Mouse (Mus musculus): ENCODE measurements around the gene Prdm1.

DNA sequence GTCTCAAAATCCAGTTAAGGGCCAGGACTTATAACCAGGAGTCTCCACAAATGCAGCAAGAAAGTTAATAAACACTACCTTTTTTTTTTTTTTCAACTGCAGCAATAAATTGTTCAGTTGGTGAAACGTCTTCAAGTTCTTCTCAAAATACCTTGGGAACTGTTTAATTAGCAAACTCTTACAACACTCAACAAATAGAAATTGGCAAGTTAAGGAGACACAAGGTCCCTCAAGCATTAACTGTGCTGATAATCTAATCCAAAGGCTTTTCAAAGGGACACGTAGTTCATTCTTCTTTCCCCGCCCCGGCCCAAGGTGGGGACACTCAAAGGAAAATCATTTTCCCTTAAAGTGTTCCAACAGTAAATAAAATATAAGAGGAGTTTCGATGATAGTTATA is 44.2 kb downstream of the Prdm1 start:
- TF ChIP-seq CTCF (IDR thresholded peaks at IDR 0.05; ENCODE audit: extremely low read depth, insufficient read length, insufficient replicate concordance, low read depth, low read length): no peak
- TF ChIP-seq POLR2A (IDR thresholded peaks at IDR 0.05; ENCODE audit: low read depth, low read length): no peak

Measured in small intestine, adult 2 months (tissue).